Mouse (Mus musculus): ENCODE measurements at regions not wholly inside any gene's neighbourhood (a gene's known extent, or its start where the extent isn't known, plus 50 kb on each side); places are given as distances from the start of the nearest gene placed in this dataset.

DNA sequence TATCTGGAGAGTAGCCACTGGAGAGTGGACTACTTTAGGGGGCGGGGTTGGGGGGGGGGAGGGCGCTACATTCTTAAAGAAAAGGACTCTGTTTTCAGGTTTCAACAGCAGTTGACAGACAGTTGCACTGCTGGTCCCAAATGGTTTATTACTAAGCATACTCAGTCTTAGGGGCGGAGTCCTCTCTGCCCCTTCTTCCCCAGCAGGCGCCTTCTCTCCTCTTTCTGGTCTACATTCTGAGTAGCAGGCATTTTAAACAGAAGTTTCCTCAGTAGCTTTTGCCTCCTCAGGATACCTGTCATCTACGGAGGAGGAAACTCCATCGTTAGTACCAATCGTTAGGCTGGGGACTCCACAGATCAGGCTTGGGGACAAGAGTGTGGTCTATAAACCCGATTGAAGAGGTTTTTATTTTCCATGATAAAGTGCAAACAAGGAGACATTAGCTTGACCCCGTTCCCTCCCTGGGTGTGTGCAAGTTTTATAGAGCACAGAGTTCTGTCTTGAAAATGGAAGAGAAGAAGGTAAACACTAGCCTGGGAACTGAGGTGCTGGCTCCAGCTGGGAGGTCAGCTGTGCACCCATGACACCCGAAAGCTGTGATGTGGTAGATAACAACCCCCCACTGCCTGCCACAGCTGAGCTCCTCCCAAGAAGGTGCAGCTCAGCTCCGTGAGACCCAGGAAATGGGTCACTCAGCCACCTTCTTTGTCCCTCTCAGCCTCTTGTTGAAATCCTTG is 107.8 kb downstream of the Btg1 start:
- TF ChIP-seq POLR2A (IDR thresholded peaks at IDR 0.05; ENCODE audit: borderline replicate concordance, extremely low read depth, low read depth, low read length) (no peak), CTCF (IDR thresholded peaks at IDR 0.05; ENCODE audit: insufficient read depth, low read length) (no peak)

Measured in lung, adult 2 months (tissue).